Mouse (Mus musculus) c-Kit-negative CD71-positive TER-119-positive erythroid progenitor cells, embryonic 14.5 days (primary cell): ENCODE measurements around the gene Bad.

ENCODE experiments used
- DNase-seq: peaks from one replicate; pipeline ENCODE4 v3.0.0-alpha.2; 2013; ENCODE audit warnings: low read depth, low spot score

Gene Bad

DNA sequence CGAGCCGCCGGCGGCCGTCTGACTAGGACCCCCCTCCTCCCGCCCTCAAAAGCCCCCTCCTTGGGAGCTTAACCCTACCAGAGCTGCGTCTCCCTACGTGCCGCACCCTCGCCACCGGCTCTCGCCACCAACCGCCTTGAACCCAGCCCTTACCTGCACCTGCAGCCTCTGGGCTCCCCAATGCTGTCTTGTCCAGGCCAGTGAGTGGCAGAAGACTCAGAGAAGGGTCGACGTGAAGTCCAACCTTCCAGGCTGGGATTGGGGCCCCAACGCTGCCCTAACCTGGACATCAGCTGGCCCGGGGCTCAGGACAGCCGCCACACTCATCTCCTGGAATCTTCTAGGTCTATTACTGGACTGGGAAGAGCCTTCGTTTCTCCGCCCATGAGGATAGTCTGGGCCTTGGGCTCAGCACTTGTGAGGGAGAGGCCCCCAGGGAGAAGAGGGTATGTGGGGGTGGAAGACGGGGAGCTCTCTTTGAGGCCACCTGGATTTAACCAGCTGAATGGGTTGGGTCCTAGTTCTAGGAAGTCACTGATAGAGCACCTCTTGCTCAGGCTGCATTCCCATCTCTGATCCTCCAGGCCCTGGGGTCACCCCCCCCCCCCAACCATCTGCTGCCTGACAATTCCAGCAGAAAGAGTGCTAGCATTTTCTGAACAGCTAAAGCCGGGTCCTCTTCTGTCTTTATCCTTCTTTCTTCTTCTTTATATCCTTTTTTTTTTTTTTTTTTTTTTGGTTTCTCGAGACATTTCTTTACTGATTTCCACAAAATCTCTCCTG, 7.3 kb upstream of the Bad start, which contains the start of gene Kcnk4:
Gene Kcnk4, minus strand, starts transcription at position 321 of the 783 bp plus-strand sequence.
- DNase-seq: no peak

DNA sequence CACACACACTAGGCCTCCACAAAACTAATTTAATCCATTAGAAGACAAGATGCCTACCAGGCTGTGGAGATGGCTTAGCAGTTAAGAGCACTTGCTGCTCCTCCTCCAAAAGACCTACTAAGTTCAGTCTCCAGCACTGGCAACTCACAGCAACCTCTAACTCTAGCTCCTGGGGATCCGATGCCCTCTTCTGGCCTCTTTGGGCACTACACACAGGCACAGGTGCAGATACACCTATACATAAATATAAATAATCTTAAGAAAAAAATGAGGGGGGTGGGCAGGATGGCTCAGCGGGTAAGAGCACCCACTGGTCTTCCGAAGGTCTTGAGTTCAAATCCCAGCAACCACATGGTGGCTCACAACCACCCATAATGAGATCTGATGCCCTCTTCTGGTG, 5.4 kb upstream of the Bad start:
- DNase-seq: no peak

GRCm38 (mm10) chr19:6937541-6938465, 3.9 kb upstream of the Bad start:
- no peak for DNase-seq

GRCm38 (mm10) chr19:6939106-6940002, 2.3 kb upstream of the Bad start:
- DNase-seq: no peak

DNA sequence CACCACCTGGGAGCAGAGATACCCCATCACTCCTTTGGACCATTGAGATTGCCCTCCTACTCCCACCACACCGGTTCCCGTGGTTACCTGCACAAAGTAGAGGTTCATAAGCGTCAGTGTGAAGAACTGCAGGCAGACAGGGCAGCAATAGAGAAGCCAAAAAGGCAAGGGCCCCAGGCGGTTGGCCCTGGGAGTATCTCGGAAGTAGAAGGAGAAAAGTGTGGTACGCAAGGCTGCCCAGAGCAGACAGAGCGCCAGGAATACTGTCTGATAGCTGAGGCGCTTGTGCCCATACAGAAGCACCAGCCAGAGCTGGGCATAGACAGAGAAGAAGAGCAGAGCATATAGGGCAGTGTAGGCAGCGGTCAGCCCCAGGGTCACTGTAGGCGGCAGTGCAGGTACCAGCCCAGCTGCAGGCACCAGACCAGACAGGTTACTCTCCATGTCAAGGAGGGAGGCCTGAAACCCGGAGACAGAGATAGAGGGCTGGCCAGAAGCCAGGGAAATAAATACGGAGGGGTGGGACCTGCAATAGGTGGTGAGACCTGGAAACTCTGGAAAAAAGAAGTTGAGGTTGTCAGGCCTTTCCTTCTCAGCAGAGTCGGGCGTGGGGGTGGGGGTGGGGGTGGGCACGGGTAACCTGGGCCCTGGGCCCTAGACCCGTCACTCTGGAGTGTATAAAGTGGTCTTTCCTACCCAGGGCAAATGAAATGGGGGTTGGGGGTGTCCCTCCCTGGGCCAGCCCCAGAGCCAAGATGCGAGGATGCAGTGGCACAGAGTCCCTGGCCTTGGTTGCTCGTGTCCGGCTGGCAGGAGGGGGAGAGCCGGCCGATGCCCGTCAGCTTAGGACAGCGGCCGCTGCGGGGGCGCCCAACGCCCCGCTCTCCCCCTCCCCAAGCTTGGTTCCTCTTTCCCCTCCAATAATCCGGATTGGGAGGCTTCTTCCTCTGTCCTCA, 987 bp upstream of the Bad start:
- DNase-seq: no peak

GRCm38 (mm10) chr19:6942249-6942691, 609 bp downstream of the Bad start, which contains the start of gene Gpr137:
Gene Gpr137 (minus strand): TSS chr19:6942480.
- DNase-seq: peak; percentile 86

- DNase-seq: no peak
Observed at GRCm38 (mm10) chr19:6942764-6943163, 1.1 kb downstream of the Bad start.

DNA sequence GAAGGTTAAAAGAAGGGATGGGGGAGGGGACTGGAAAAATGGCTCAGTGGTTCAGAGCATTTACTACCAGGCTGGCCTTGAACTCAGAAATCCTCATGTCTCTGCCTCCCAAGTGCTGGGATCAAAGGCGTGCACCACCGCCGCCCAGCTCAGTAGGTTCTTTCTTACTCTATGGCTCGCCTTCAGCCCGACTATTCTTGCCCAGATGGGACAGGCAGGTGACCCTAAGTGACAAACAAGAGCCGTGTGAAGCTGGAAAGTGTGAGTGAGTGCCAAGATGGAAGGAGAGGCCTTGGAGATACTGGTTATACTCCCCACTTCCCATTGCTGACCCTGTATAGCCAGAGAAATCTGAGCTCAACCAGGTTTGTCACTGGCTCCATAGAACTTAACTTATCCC, 2.0 kb downstream of the Bad start:
- DNase-seq: no peak

DNA sequence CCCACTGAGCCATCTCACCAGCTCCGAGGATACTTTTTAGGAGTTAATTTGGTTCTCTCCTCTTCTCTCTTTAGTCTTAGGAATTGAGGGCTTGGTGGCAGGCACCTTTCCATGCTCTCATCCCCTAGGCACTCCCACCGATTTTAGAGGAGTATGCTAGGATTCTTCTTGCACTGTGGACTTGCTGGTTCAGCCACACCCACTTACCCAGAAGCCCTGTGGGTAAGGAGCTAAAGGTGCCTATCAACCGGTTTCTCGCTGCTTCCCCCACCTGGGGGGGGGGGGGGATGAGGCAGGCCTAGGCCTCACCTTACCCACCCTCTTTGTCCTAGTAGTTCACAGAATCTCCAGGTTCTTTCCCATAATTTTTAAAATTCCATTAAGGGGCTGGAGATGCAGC, 6.1 kb downstream of the Bad start:
- no peak for DNase-seq

DNA sequence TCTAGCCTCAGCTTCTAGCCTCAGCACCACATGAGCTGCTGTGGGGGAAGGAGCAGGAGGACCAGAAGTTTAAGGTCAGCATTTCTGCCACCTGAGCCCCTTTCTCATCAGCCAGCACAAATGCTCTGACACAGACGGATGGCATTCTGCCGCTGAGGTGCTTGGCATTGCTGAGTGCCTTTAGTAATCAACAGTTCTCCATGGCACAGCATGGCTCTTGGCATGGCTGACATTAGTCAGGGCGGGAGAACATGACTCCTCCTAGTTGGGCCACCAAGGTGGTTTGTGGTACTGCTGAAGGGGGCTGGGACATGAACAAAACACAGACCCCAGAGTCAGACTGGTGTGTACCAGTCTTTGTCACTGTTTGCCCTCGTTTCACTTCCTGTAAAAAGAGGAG, 6.5 kb downstream of the Bad start:
- DNase-seq: no peak

GRCm38 (mm10) chr19:6949532-6949931, 7.9 kb downstream of the Bad start:
- no peak for DNase-seq

DNA sequence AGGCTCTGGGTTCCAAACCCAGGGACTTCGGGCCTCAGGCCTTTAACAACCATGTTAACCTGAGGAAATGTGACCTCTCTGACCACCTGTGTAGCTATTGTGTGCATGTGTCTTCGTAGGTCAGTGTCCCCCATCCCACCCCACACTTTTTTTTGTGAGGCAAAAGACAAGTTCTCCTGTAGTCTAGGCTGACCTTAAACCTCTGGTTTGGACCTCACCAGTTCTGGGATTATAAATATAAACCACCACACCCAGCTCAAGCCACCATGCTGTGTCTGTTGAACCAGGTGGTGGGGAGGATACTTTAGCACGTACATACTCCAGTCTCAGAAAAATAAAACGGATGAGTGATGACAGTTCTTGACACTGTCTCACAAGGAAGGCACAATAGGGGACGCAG, 8.3 kb downstream of the Bad start:
- no peak for DNase-seq

DNA sequence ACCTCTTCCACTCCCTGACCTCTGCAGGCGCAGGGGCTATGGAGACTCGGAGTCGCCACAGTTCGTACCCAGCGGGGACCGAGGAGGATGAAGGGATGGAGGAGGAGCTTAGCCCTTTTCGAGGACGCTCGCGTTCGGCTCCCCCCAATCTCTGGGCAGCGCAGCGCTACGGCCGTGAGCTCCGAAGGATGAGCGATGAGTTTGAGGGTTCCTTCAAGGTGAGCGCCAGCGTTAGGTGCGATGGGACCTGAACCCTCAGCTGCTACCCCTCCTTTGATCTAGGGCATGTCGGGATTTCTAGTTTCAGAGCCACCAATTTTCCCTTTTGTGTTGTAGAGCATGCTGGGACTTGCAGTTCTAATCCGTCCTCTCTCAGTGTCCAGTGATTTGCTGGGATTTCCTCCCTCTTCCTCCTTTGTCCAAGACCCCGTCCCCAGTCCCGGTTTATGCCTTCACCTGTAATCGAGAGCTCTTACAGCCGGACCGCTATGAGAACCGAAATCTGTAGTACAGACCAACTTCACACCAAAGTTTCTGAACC, 9.0 kb downstream of the Bad start:
- no peak for DNase-seq

DNA sequence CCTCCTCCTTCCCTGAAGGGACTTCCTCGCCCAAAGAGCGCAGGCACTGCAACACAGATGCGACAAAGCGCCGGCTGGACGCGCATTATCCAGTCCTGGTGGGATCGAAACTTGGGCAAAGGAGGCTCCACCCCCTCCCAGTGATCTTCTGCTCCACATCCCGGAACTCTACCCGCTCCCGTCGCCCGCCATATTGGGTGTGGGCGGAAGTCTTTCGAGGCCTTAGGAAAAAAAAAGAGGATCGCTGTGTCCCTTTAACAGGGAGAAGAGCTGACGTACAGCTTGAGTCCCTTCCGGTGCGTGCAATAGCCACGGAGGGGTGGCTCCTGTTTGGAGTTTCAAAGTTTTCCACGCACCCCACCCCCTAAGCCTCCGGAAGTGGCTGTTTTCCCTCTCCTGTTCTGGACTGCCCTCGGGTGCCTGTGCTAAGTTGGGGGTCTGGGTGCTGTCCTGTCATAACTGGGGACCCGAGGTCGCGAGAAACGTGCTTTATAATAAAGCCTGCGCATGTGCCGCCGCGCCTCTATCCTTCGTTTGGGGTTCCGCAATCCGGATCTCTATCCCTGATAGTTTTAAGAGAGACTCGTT, 9.8 kb downstream of the Bad start:
- peak; percentile 69 for DNase-seq

DNA sequence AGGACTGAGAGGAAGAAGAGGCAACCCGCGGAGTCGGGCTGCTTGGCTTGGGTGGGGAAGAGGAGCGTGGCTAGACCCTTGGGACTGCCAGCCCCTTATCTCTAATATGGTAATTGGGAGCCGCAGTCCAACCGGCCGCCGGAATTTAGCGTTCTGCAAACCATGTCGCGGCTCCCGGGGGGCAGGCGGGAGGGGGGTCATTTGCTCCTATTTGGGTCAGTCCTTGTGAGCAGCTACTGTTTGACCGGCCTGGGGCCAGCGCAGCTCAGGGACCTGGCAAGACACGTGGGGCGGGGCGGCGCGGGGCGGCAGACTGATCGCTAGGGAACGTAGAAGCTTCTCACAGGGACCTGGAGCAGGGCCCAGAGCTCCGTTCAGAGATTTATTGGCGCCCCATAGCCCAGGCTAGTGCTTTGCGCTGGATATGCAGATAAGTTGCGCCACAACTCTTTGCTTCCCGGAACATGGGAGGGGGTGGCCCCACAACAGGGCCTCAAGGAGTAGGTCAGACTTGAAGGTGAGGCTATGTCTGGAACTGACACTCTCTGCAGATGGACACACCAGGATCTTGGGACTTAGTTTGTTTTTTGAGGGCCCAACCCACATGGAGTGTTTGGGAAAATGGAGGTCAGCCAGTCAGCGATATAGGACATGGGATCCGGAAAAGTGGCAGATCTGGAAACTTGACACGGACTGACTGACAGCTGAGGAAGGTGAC, 10.5 kb downstream of the Bad start:
- DNase-seq: no peak

GRCm38 (mm10) chr19:6952712-6953037, 11.0 kb downstream of the Bad start:
- no peak for DNase-seq

GRCm38 (mm10) chr19:6954046-6954445, 12.4 kb downstream of the Bad start:
- no peak for DNase-seq

DNA sequence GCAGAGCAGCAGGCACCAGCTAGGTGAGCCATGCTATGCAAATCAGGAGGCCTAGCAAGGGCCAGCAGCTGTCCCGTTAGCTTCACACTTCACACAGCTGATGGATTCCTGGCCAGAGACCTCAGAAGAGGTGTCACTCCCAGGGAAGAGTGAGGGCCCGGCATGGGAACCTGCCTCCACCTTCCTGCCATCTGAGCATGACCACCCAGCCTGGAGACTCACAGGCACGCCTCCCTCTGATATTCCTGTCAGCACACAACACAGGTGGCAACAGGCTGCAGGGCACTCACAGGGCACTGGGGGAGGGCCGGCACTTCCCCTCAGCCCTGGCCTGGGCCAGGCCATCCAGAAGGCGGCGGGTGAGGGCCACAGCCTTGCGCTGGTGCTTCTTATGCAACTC, 13.8 kb downstream of the Bad start:
- DNase-seq: no peak

DNA sequence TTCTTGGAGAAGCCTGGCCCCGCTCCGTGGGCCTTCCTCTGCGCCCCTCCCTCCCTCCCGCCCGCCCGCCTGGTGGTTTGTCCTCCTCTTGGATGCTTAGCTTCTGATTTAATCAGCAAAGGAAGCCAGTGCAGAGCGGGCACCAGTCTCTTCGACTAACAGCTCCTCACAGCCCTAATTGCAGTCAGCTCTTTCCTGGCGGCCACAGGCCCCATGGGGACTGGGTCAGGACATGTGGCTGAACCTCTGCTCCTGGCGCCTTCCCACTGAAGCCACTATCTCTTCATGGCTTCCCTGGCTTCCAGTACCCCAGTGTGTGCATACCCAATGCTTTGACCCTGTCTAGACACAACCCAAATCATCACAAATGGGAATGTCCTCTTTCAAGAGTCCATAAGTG, 14.8 kb downstream of the Bad start:
- DNase-seq: no peak
